Mouse (Mus musculus) neutrophil, adult 5-6 weeks (primary cell): ENCODE results near the gene Muc1. TPM values are rescaled to one million over a fixed set of nuclear protein-coding genes. Genes with fewer than 3 reads are reported as not detected.

Experiments used
- ATAC-seq: fragments of 151-379, 151-347 bp; 2 replicates; pipeline ENCODE4 v1.8.0; 2017; ENCODE audit warnings: mild to moderate bottlenecking, moderate TSS enrichment; ENCODE audit not compliant: insufficient number of reproducible peaks, poor library complexity, low FRiP score, severe bottlenecking; ENCODE audit errors: extremely low read depth
- total RNA-seq: library from RNA; stranded (forward); fragments of 200-1000 nt; gene quantifications from 2 replicates; pipeline ENCODE4 v1.2.3, GENCODE M21; 2017

Gene Muc1
- total RNA-seq, 1 experiment from 2014 or later: 7.1 TPM

DNA sequence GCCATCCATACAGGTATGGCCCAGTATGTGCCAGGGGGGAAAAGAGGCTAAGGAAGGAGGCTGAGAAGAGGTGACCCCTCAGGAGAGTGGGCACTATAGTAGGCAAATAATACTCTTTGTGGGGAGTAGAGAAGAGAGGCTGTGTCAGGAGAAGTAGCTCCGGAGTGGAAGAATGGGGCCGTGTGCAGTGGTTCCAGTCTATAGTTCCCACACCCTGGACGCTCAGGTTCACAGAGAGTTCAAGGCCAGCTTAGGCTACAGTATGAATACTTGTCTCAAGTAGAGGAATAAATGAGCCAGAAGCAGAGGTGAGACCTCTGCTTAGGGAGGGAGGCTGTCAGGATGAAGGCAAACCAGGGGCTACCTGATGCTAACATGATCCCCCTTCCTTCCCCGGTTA lies 419 bp downstream of the Muc1 start:
- ATAC-seq: no peak

DNA sequence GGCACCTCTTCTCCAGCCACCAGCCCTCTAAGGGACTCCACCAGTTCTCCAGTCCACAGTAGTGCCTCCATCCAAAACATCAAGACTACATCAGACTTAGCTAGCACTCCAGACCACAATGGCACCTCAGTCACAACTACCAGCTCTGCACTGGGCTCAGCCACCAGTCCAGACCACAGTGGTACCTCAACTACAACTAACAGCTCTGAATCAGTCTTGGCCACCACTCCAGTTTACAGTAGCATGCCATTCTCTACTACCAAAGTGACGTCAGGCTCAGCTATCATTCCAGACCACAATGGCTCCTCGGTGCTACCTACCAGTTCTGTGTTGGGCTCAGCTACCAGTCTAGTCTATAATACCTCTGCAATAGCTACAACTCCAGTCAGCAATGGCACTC lies 1.7 kb downstream of the Muc1 start:
- no peak for ATAC-seq

DNA sequence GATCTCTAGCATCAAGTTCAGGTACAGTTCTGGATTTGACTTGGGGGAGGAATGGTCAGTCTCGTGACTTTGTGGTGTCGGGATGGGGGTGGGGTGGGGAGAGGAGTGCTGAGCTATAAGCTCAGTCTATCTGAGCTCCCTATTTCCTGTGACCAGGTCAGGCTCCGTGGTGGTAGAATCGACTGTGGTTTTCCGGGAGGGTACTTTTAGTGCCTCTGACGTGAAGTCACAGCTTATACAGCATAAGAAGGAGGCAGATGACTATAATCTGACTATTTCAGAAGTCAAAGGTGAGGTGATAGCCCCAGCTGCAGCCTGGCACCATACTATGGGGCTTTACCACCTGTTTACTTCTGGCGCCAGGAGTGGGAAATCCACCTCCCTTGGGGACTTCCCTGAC lies 2.5 kb downstream of the Muc1 start:
- no peak for ATAC-seq

DNA sequence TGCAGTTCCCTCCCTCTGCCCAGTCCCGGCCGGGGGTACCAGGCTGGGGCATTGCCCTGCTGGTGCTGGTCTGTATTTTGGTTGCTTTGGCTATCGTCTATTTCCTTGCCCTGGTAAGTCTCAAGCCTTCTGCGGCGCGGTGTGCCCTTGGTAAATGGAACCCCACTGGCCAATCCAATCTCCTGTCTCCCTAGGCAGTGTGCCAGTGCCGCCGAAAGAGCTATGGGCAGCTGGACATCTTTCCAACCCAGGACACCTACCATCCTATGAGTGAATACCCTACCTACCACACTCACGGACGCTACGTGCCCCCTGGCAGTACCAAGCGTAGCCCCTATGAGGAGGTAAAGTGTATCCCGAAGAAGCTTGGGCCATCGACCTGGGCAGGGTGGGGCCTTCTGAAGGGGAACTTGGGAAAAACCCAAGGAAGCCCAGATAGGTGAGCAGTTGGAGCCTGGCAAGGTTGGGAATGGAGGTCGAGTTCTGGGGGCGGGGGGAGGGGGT lies 3.0 kb downstream of the Muc1 start:
- no peak for ATAC-seq

DNA sequence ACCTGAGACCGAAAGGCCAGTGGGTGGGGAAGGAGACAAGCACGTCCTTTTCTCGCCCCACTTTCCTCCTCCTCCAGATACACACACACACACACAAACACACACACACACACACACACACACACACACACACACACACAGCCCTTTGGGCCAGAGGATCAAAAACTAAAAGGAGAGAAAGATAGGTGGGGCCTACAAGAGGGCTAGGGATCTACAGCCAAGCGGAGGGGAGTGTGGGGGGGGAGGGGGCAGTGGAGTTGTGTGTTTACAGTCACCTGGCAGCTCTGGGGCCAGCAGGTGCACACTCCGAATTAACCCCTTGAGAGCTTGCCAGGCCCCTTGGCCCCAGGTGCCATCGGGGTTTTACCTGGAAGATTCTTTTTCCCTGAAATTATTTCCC lies 3.8 kb downstream of the Muc1 start:
- ATAC-seq: no peak

DNA sequence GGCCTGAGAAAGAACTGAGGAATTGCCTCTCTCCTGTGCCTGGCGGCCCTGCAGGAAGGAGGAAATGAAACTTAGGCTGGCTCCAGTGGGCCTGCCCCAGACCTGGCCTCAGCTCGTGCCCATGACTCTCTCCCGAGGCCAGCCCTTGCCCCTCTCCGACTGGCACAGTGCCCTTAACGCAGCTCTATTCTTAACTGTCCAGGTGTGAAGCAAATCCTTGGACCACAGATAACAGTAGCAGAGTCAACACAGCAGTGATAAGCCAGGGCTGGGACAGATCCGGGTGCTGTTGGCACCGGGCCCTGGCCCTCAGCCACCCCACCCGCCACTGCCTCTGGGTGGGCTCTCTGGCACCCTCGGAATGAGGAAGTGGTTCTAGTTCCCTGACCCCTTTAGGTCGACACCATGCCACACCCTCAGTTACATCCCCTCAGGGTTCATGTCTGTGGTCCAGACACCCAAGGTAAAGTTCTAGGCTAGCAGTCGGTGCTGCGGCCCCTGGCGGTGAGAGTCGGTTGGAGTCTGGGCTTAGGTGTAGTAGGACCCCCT lies 4.8 kb downstream of the Muc1 start:
- peak; percentile 45 for ATAC-seq

DNA sequence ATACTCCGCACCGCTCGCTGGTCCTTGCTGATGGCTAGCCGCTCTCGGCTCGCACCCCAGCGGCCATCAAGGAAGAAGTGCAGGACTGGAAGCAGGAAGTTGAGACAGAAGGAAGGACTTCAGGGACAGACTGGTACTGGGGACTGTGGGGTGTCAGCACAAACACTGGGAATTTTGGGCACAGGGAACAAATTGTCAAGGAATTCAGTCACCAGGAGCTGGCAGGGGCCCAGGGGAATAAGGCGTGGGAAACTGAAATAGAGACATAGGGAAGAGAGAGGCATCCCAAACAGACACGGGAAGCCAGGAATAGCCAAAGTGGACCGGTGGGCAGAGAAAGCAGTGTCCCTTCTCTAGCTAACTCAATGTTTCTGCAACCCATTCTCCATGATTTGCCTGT lies 7.7 kb downstream of the Muc1 start:
- ATAC-seq: no peak

DNA sequence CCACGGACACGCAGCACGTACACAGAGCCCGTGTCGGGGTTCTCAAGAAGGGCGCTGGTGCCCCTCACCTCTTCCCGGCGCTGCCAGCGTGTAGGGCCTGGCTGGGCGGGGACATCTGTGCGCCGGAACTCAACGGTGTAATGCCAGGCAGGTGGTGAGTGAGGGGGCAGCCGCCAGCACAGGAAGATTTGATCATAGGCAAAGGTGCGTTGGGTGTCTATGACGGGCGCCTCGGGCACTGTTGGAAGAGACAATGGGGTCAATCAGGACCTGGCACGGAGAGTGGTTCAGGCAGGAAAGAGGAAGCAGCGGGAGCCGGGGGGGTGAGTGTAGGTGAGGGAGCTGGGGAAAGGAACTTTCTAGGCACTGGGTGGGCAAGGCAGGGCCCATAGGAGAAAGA lies 8.8 kb downstream of the Muc1 start:
- no peak for ATAC-seq

DNA sequence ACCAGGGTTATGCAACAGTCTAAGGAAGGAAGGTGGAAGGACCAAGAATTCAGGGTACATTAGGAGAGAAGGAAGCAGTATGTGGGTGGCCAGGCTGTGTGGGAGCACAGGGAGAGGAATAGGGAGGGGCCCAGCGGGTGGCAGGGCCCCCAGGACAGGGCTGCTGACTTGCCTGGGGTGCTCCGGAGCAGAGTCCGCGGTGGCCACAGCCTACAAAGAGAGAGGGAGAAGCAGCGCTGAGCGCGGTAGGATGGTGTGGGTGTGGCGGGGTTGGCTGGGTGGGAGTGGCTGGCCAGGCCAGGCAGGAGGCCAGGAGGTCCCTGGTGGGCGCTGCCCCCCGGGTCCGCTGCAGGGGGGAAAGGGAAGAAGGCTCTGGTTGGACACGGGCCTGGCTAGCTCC lies 9.6 kb downstream of the Muc1 start:
- no peak for ATAC-seq

DNA sequence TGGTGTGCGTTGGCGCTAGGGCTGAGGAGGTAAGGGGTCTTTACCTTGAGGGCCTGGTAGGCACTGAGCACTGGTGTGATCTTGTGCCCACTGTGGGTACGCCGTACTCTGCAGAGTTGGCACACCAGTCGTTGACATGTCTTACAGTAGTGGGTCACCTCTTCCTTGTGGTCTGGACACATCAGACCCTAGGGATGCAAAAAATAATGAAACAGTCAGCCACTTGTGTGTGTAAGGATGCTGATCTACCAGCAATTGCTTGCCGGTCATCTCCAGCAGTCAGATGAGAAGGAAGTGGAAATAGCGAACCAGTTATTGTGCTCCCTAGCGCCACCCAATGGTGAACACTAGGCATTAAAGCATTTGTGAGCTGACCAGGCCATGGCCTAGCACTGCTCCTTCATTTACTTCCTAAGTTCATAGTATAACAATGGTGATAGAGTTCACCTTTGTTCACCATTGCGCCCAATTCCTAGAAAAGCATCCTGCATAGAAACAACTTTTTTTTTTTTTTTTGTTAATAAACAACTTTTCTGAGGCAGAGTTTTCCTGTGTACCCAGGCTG lies 13.6 kb downstream of the Muc1 start:
- peak; percentile 37 for ATAC-seq

DNA sequence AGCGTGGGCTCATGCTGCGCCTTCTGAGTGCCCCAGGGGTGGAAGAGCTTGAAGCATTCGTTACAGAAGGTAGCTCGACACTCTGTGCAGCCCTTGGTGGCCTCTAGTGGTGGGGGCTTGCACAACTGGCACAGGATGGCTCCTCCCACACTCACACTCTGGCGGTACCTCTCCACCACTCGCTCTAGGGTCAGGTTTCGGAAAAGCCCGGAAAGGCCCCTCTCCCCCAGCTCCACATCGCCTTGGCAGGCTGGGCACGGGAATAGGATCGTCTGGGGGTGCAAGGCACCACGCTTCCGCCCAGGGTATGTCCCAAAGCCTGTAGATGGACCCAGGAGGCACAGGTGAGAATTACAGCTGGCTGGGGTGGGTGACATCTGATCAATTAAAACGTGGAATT lies 14.8 kb downstream of the Muc1 start:
- peak; percentile 68 for ATAC-seq

DNA sequence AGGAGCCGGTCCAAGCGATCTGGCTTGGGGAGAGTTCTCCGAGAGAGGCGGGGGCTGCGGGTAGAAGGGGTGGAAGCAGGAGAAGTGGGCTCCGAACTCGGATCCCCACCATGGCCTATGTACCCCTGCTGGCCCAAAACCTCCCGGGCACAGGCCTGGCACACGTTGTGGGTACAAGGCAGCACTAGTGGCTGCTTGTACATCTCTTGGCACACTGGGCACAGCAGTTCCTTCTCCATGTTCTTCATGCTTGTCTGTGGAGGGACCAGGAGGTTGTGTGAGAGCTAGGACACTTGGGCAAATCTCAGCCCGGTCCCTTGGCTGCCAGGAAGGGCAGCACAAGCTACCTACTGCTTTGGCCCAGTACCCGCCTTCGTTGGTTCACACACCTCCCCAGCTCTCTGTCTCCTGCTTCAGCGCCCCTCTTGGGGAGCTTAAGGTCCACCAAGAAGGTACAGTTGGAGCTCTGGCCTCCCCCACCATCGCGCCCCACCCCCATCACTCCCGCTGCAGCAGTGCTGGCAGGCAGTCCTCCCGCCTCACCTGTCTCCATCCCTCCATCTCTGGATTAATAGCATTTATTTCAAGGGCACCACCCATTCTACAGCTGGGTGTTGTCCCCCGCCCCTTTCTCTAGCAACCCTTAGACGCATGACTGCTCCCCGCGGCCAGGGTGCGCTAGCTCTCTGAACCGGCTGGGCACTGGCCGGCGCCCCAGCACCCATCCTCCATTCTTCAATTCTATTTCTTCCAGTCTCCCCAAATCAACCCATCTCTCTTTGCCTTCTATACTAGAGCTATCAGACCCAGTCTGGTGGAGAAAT lies 15.5 kb downstream of the Muc1 start:
- 0 out of 2 replicates have a peak, but pooled peaks have one; percentile 13 for ATAC-seq

DNA sequence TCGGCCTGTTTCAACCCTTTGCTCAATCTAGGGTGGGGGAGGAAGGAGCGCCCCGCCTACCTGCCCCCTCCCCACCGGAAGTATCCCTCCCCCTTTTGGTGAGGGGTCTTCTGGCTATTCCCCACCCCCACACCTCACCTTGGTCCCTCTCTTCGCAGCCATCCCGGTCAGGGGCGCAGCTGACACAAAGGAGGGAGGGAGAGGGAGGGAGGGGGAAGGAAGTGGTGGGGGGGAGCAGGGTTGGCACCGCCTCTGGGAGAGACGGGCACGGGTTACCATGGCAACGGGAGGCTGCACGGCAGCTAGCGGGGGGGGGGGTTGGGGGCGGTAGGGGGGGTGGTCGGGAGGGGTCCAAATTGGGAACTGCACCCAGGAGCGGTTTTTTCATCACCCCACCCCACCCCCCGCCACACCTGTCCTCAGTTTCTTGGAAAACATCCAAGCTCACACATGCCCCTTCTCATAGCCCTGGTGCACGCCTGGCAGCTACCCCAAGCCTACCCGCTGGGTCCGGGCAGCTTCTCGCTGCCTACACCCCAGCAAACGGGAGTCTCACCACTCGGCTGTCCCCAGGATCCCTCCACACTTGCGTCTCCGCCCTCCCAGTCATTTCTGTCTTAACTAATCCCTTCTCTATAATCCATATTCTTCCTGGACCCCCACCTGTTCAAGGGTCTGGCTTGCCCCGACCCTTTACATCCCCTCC lies 16.3 kb downstream of the Muc1 start:
- ATAC-seq: no peak

DNA sequence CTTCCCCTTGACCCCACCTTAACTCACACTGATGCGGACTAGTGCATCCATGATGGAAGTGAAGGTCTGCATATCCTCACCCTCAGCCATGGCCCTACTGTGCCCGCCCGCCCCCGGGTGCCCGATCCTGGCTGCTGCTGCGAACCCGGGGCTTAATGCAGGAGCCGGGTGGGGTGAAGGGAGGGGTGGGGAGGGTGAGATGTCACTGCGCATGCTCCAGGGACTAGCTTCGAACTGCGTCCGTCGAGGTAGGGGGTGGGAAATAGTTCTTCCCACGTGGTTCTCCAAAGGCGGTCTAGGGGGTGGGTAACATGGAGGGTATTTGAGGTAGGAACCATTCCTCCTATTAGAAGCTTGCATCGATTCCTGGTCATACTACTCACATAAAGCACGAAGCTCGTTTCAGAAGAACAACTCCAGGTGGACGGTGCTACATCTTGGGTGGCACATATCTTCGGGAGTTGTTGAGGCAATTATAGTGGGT lies 16.9 kb downstream of the Muc1 start, which contains the start of gene Krtcap2:
Krtcap2 (plus strand) TSS at position 279 of the 484 bp plus-strand sequence.
- ATAC-seq: no peak

DNA sequence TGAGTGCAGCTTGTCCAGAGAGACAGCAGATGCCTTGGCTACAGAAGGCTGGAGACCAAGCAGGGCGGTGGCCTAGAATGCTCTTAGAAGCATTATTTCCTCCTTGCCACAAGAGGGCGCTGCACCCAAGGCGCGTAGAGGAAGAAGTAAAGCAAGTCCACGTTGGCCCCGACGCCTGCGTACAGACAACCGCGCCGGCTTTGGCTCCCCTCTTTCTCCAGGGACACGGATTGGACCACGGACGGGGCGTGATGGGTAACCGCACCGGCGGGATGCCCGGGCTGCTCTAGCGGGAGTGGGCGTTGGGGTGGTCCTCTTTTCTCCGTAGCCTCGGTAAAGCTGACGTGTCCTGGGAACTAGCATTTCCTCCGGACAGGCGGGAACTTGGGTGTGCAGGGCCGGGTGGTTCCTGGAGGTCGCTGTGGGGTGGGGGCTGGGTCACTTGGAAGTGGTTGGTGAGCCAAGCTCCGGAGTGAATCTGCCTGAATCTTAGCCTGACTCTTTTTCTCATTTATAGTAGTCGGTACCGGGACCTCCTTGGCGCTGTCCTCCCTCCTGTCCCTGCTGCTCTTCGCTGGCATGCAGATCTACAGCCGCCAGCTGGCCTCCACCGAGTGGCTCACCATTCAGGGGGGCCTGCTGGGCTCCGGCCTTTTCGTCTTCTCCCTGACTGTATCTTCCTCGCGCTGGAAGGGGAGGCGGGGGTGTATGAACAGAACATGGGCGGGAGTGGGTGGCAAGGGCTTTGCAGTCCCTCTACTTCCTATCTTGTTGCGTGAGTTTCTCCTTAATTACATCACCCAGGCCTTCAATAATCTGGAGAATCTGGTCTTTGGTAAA lies 17.6 kb downstream of the Muc1 start, which contains the start of gene Trim46:
Trim46 (minus strand) TSS at position 49 of the 840 bp plus-strand sequence.
- ATAC-seq: peak; percentile 73

DNA sequence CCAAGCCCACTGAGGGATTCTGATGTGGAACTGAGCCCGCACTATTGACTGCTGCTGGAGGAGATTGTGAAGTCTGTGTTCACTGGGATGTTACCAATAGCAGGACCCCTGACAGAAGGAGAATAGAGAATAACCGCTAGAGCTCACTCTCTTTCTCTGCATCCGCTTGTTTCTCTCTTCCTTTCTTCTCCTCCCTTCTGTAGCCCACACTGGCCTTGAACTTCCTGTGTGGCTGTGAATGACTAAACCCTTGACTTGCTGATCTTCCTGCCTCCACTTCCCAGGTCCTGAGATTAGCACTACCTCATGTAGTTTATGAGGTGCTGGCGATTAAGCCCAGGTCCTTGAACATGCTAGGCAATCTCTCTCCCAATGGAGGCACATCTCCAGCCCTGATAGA lies 18.6 kb downstream of the Muc1 start:
- ATAC-seq: no peak

DNA sequence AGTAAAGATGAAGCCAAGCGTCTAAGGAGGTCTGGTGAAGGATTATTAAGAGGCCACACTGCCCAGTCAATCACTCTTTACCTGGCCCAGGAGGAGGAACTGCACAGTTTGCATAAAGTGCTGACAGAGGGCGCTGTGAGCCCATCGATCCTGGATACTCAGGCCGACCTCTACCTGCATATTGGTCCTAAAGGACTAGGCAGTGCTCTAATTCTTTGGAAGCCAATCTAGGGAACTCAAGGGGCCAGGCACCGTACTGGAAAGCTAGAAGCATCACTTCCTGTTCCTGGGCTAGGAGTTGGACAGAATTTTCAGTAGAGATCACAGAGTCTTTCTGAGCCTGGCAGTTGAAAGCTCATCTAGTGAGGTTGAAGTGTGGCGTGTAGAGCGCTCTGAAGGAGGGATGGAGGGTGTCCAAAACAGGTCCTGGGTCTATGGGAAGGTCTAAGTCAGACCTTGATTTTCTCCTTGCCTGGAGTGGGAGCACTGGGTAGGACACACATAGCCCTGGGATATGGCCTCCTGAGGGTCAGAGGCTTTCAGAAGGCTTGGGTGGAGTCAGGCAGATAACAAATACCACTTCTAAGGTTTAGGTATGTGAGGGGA lies 21.7 kb downstream of the Muc1 start:
- ATAC-seq: peak; percentile 38

DNA sequence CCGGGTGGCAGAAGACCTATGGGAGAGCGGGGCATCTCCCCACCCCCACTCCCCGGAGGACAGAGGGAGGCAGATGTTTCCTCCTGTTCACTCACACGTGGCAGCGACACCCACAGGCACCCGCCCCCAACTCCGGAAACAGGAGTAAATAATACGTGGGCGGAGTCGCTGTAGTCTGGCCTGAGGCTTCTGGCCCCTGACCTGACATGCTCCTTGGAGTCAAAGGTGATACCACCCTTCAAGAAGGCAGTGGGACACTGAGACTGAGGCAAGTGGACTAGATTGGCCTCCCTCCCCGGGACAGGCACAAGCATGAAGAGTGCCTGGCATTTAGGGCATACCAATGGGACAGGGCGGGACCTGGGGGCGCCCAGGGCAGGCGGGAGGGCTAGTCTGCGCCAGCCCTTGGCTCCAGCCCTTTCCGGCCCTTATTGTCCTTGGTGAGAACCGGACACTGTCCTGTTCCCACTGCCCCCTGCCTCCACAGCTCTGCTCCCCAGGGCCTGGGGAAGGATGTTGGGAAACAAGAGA lies 22.6 kb downstream of the Muc1 start:
- peak; percentile 76 for ATAC-seq
